Mouse (Mus musculus): Measurements from ENCODE around the gene Ift52. TPM values are rescaled to one million over a fixed set of nuclear protein-coding genes. Genes with fewer than 3 reads are reported as not detected.
"Not testable (repeated sequence)": the region's sequence is repeated elsewhere in the genome, so short reads cannot be mapped to it uniquely, and the experiment has no call there.

The Ift52 gene
- polyA plus RNA-seq, 1 experiment from 2014 or later, result 43.0 TPM

DNA sequence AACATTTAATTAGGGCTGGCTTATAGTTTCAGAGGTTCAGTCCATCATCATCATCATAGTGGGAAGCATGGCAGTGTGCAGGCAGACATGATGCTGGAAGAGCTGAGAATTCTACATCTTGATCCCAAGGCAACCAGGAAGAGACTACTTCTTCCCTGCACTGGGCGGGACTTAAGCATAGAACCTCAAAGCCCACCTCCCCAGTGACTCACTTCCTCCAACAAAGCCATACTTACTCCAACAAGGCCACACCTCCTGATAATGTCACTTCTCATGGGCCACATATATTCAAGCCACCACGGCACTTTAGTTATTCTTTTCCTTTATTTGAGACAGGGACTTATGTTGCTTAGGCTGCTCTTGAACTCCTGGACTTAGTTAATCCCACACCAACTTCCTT lies 32.0 kb downstream of the Ift52 start:
- Histone ChIP-seq H3K27me3 (replicated peaks; ENCODE audit: control insufficient read depth, insufficient read depth, low read length) (no peaks in the 10 kb centered on the region), H3K4me1 (replicated peaks; ENCODE audit: control insufficient read depth, insufficient read depth, low read length) (peaks cover 6% of the 10 kb centered on the region), H3K4me3 (ENCODE audit: low read depth, low read length) (no peak overlapping the region), H3K9ac (ENCODE audit: low read depth, low read length) (no peak overlapping the region), H3K36me3 (ENCODE audit: control insufficient read depth, insufficient read depth, low read length) (peaks cover 6% of the 10 kb centered on the region), H3K27ac (ENCODE audit: low read depth, low read length) (no peak overlapping the region), H3K4me2 (no peak overlapping the region), H3K9me3 (ENCODE audit: control insufficient read depth, low read length) (no peaks in the 10 kb centered on the region)
- ATAC-seq (replicated peaks; ENCODE audit: low FRiP score) (no peak), DNase-seq (ENCODE audit: low spot score) (no peak)
- WGBS, result 81% methylated on average over 2 of the region's 2 CpGs

DNA sequence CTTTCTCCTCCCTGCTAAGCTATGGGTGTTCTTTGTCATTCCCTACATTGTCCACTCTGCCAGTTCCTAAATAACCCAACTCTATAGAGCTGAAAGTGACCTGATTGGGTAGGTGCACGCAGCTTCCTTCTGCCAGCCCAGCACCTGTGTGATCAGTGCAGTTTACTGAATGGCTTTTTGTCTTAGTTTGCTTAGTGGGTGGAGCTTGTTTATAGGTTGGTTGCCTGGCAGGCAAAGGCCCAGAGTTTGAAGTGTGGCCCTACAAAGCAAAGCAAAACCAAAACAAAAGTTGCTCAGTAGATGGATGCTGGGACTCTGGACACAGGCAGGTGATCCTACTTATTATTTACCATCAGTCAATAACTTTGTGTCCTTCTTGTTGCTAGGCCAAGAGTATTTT lies 34.5 kb downstream of the Ift52 start:
- peaks cover 20% of the 10 kb centered on the region for H3K4me1 ChIP-seq (replicated peaks; ENCODE audit: control insufficient read depth, insufficient read depth, low read length)
- DNase-seq (ENCODE audit: low spot score) (no peak), ATAC-seq (replicated peaks; ENCODE audit: low FRiP score) (no peak)
- WGBS, result 74% methylated on average over 1 of the region's 1 CpGs
- no peaks in the 10 kb centered on the region for H3K9me3 ChIP-seq (ENCODE audit: control insufficient read depth, low read length)
- no peak overlapping the region for H3K4me2 ChIP-seq
- no peak overlapping the region for H3K9ac ChIP-seq (ENCODE audit: low read depth, low read length)
- no peak overlapping the region for H3K27ac ChIP-seq (ENCODE audit: low read depth, low read length)
- no peak overlapping the region for H3K4me3 ChIP-seq (ENCODE audit: low read depth, low read length)
- no peaks in the 10 kb centered on the region for H3K27me3 ChIP-seq (replicated peaks; ENCODE audit: control insufficient read depth, insufficient read depth, low read length)
- no peaks in the 10 kb centered on the region for H3K36me3 ChIP-seq (ENCODE audit: control insufficient read depth, insufficient read depth, low read length)

DNA sequence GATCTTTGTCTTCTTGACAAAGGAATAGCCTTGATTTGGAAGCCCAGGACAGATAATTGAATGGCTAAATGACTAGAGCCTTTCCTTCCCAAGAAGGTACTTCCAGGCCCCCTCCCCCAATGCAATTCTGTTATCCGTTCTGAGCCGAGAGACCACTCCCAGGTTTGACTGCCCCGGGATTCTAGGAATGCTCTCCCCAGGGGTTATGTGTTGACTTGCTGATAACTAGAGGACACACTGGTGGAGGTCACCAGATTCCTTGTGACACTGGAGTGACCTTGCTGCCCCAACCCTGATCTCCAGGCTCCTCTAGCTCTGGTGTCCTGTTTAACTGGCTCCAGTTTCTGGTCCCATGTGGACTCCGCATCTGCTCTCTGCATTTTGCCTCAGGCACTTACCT lies 34.9 kb downstream of the Ift52 start:
- no peak overlapping the region for H3K9ac ChIP-seq (ENCODE audit: low read depth, low read length)
- H3K4me1 ChIP-seq (replicated peaks; ENCODE audit: control insufficient read depth, insufficient read depth, low read length), result peaks cover 23% of the 10 kb centered on the region
- 59% methylated on average over 4 of the region's 4 CpGs for WGBS
- no peak overlapping the region for H3K4me2 ChIP-seq
- no peak overlapping the region for H3K27ac ChIP-seq (ENCODE audit: low read depth, low read length)
- no peaks in the 10 kb centered on the region for H3K36me3 ChIP-seq (ENCODE audit: control insufficient read depth, insufficient read depth, low read length)
- DNase-seq (ENCODE audit: low spot score) (no peak), ATAC-seq (replicated peaks; ENCODE audit: low FRiP score) (no peak)
- H3K27me3 ChIP-seq (replicated peaks; ENCODE audit: control insufficient read depth, insufficient read depth, low read length), result no peaks in the 10 kb centered on the region
- no peak overlapping the region for H3K4me3 ChIP-seq (ENCODE audit: low read depth, low read length)
- H3K9me3 ChIP-seq (ENCODE audit: control insufficient read depth, low read length), result no peaks in the 10 kb centered on the region

- Histone ChIP-seq H3K4me1 (replicated peaks; ENCODE audit: control insufficient read depth, insufficient read depth, low read length) (peaks cover 23% of the 10 kb centered on the region), H3K9ac (ENCODE audit: low read depth, low read length) (no peak overlapping the region), H3K27me3 (replicated peaks; ENCODE audit: control insufficient read depth, insufficient read depth, low read length) (no peaks in the 10 kb centered on the region), H3K27ac (ENCODE audit: low read depth, low read length) (no peak overlapping the region), H3K9me3 (ENCODE audit: control insufficient read depth, low read length) (no peaks in the 10 kb centered on the region), H3K4me3 (ENCODE audit: low read depth, low read length) (no peak overlapping the region), H3K36me3 (ENCODE audit: control insufficient read depth, insufficient read depth, low read length) (no peaks in the 10 kb centered on the region), H3K4me2 (no peak overlapping the region)
- DNase-seq (ENCODE audit: low spot score), result no peak
- 82% methylated on average over 4 of the region's 4 CpGs for WGBS
- ATAC-seq (replicated peaks; ENCODE audit: low FRiP score), result no peak
Observed at GRCm38 (mm10) chr2:163052826-163053225, 35.7 kb downstream of the Ift52 start.

GRCm38 (mm10) chr2:163054335-163054840 lies 37.2 kb downstream of the Ift52 start, which contains the start of gene Mybl2:
Gene Mybl2 (plus strand): TSS chr2:163054687.
- Histone ChIP-seq H3K9me3 (ENCODE audit: control insufficient read depth, low read length) (no peaks in the 10 kb centered on the region), H3K9ac (ENCODE audit: low read depth, low read length) (peak within 1 kb of the TSS; percentile 93), H3K27me3 (replicated peaks; ENCODE audit: control insufficient read depth, insufficient read depth, low read length) (no peaks in the 10 kb centered on the region), H3K4me1 (replicated peaks; ENCODE audit: control insufficient read depth, insufficient read depth, low read length) (peaks cover 33% of the 10 kb centered on the region), H3K36me3 (ENCODE audit: control insufficient read depth, insufficient read depth, low read length) (no peaks in the 10 kb centered on the region; the same call in 1 of the 2 replicates), H3K4me2 (peak within 1 kb of the TSS; percentile 93), H3K4me3 (ENCODE audit: low read depth, low read length) (peak within 1 kb of the TSS; percentile 89), H3K27ac (ENCODE audit: low read depth, low read length) (peak within 1 kb of the TSS; percentile 82)
- ATAC-seq (replicated peaks; ENCODE audit: low FRiP score), result peak; percentile 99
- WGBS, result under 1% methylated on average over 48 of the region's 48 CpGs
- DNase-seq (ENCODE audit: low spot score), result peak; percentile 91

DNA sequence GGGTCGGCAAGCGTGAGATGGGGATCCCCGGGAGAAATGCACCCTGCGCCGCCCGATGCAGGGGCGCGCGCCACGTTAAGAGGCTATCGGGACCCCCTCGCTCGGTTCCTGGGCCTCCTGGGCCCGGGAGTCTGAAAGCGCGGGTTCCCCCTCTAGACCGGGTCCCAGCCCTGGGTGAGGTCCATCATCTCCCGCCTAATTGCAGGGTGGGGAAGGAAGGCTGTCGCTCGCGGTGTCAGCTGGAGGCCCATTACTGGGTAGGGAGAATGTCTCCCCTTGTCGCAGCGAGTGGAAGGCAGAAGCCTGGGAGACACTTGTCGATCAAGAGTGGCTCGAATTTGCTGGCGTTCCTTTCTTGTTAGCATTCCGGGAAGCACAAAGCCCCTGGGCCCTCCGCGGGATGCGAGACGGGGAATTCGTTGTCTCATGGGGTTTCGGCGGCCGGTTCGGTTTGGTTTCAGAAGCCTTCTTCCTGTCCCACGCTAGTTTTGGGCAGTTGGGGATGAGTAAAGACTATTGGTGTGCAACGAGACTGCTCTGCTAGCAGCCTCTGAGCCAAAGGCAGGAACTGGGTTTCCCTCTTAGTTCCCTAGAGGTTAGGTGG lies 37.8 kb downstream of the Ift52 start:
- peak overlapping the region; percentile 93 for H3K9ac ChIP-seq (ENCODE audit: low read depth, low read length)
- H3K27me3 ChIP-seq (replicated peaks; ENCODE audit: control insufficient read depth, insufficient read depth, low read length), result no peaks in the 10 kb centered on the region
- H3K9me3 ChIP-seq (ENCODE audit: control insufficient read depth, low read length), result no peaks in the 10 kb centered on the region
- H3K36me3 ChIP-seq (ENCODE audit: control insufficient read depth, insufficient read depth, low read length), result no peaks in the 10 kb centered on the region; the same call in 1 of the 2 replicates
- WGBS, result under 1% methylated on average over 38 of the region's 38 CpGs
- peak overlapping the region; percentile 93 for H3K4me2 ChIP-seq
- DNase-seq (ENCODE audit: low spot score) (peak; percentile 70), ATAC-seq (replicated peaks; ENCODE audit: low FRiP score) (peak; percentile 58)
- H3K4me3 ChIP-seq (ENCODE audit: low read depth, low read length), result peak overlapping the region; percentile 89
- H3K4me1 ChIP-seq (replicated peaks; ENCODE audit: control insufficient read depth, insufficient read depth, low read length), result peaks cover 38% of the 10 kb centered on the region
- H3K27ac ChIP-seq (ENCODE audit: low read depth, low read length), result peak overlapping the region; percentile 82

DNA sequence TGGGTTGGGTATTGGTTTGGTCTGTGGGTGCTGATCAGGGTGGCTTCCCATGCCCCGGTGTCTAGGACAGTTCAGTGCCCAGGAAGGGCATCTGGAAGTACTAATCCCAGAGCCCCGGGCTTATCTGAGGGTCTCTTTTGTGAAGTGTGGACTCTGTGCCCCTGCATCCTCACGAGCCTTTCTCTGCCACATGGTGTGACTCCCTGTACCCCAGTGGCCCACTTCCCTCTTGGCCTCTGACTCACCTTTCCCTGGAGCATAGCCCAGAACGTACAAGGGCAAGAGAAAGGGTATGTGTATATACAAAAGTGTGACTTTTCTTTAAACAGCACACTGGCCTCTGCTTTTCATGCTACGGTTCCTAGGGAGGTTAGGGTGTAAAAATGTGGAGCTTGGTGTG lies 38.6 kb downstream of the Ift52 start:
- peak overlapping the region; percentile 89 for H3K4me3 ChIP-seq (ENCODE audit: low read depth, low read length)
- DNase-seq (ENCODE audit: low spot score), result no peak
- H3K4me2 ChIP-seq, result peak overlapping the region; percentile 93
- no peak for ATAC-seq (replicated peaks; ENCODE audit: low FRiP score)
- no peaks in the 10 kb centered on the region; the same call in 1 of the 2 replicates for H3K36me3 ChIP-seq (ENCODE audit: control insufficient read depth, insufficient read depth, low read length)
- H3K27ac ChIP-seq (ENCODE audit: low read depth, low read length), result peak overlapping the region; percentile 82; the same call in 1 of the 2 replicates
- H3K9ac ChIP-seq (ENCODE audit: low read depth, low read length), result peak overlapping the region; percentile 93
- no peaks in the 10 kb centered on the region for H3K27me3 ChIP-seq (replicated peaks; ENCODE audit: control insufficient read depth, insufficient read depth, low read length)
- WGBS, result 23% methylated on average over 5 of the region's 5 CpGs
- peaks cover 40% of the 10 kb centered on the region for H3K4me1 ChIP-seq (replicated peaks; ENCODE audit: control insufficient read depth, insufficient read depth, low read length)
- no peaks in the 10 kb centered on the region for H3K9me3 ChIP-seq (ENCODE audit: control insufficient read depth, low read length)

GRCm38 (mm10) chr2:163056584-163056983 lies 39.4 kb downstream of the Ift52 start:
- Histone ChIP-seq H3K4me1 (replicated peaks; ENCODE audit: control insufficient read depth, insufficient read depth, low read length) (peaks cover 46% of the 10 kb centered on the region), H3K36me3 (ENCODE audit: control insufficient read depth, insufficient read depth, low read length) (no peaks in the 10 kb centered on the region; the same call in 1 of the 2 replicates), H3K9me3 (ENCODE audit: control insufficient read depth, low read length) (no peaks in the 10 kb centered on the region), H3K9ac (ENCODE audit: low read depth, low read length) (peak overlapping the region; percentile 32; the same call in 1 of the 2 replicates), H3K4me3 (ENCODE audit: low read depth, low read length) (peak overlapping the region; percentile 89; the same call in 1 of the 2 replicates), H3K27me3 (replicated peaks; ENCODE audit: control insufficient read depth, insufficient read depth, low read length) (no peaks in the 10 kb centered on the region), H3K4me2 (peak overlapping the region; percentile 93), H3K27ac (ENCODE audit: low read depth, low read length) (no peak overlapping the region)
- ATAC-seq (replicated peaks; ENCODE audit: low FRiP score) (no peak), DNase-seq (ENCODE audit: low spot score) (no peak)
- 83% methylated on average over 9 of the region's 9 CpGs for WGBS

DNA sequence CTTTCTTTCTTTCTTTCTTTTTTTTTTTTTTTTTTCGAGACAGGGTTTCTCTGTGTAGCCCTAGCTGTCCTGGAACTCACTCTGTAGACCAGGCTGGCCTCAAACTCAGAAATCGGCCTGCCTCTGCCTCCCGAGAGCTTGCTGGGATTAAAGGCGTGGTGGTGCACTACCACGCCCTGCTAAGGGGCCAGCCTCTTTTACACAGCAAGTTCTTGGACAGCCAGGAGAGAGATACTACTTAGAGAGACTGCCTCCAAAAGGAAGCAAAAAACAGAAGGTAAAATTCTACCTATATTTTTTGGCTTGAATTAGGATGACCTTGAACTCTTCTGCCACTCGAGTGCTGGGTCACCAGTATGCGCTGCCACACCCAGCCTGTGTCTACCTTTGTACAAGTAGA lies 41.8 kb downstream of the Ift52 start:
- not testable (repeated sequence) for H3K9ac ChIP-seq (ENCODE audit: low read depth, low read length); H3K27ac ChIP-seq (ENCODE audit: low read depth, low read length); H3K4me2 ChIP-seq; DNase-seq (ENCODE audit: low spot score); ATAC-seq (replicated peaks; ENCODE audit: low FRiP score); H3K4me3 ChIP-seq (ENCODE audit: low read depth, low read length); H3K27me3 ChIP-seq (replicated peaks; ENCODE audit: control insufficient read depth, insufficient read depth, low read length); H3K9me3 ChIP-seq (ENCODE audit: control insufficient read depth, low read length)
- Histone ChIP-seq H3K4me1 (replicated peaks; ENCODE audit: control insufficient read depth, insufficient read depth, low read length) (peaks cover 42% of the 10 kb centered on the region), H3K36me3 (ENCODE audit: control insufficient read depth, insufficient read depth, low read length) (peaks cover 13% of the 10 kb centered on the region)
- WGBS, result 75% methylated on average over 7 of the region's 7 CpGs

All from liver, embryonic 11.5 days (tissue).